Mouse (Mus musculus) liver, adult 2 months (tissue): ENCODE measurements around the gene Cyb5r2.

ENCODE experiments used
- CTCF ChIP-seq: fragments of 200-500 bp; IDR thresholded peaks from 2 replicates; pipeline ENCODE4 v1.5.1; 2011; ENCODE audit warnings: low read depth, low read length, control low read depth
- POLR2A ChIP-seq: fragments of 200-500 bp; IDR thresholded peaks from 2 replicates; pipeline ENCODE4 v1.6.1; 2011; ENCODE audit warnings: low read length, control low read depth; ENCODE audit not compliant: insufficient read depth; ENCODE audit errors: extremely low read depth

- TF ChIP-seq POLR2A: no peak
- no peak for TF ChIP-seq CTCF
Measured at GRCm38 (mm10) chr7:107720771-107721170, 37.1 kb downstream of the Cyb5r2 start.
